Mouse (Mus musculus): ENCODE results near the gene Aqp12. TPM values are rescaled to one million over a fixed set of nuclear protein-coding genes. Genes with fewer than 3 reads are reported as not detected.
"Not testable (repeated sequence)": the region's sequence is repeated elsewhere in the genome, so short reads cannot be mapped to it uniquely, and the experiment has no call there.

The Aqp12 gene
- polyA plus RNA-seq (2011; ENCODE audit: insufficient read length, low read depth, missing spikeins), result not detected in 2 replicates

GRCm38 (mm10) chr1:93006061-93006460, at the start of gene Aqp12:
Aqp12 (plus strand) TSS chr1:93006334.
- Histone ChIP-seq H3K4me1 (ENCODE audit: control insufficient read depth, insufficient read depth, low read length) (no peaks in the 10 kb centered on the region), H3K27ac (ENCODE audit: insufficient read depth, low read length) (no peak within 1 kb of the TSS), H3K4me3 (ENCODE audit: insufficient read depth, low read length) (no peak within 1 kb of the TSS)
- TF ChIP-seq CTCF (IDR thresholded peaks at IDR 0.05; ENCODE audit: borderline replicate concordance, insufficient read depth, low read length) (no peak), POLR2A (IDR thresholded peaks at IDR 0.05; ENCODE audit: low read depth, low read length) (no peak)

- not testable (repeated sequence) for H3K27ac ChIP-seq (ENCODE audit: insufficient read depth, low read length); H3K4me1 ChIP-seq (ENCODE audit: control insufficient read depth, insufficient read depth, low read length)
- peak overlapping the region; percentile 27; the same call in 1 of the 2 replicates for H3K4me3 ChIP-seq (ENCODE audit: insufficient read depth, low read length)
Measured at GRCm38 (mm10) chr1:92956571-92957335, 49.4 kb upstream of the Aqp12 start.

GRCm38 (mm10) chr1:92958999-92959398, 47.1 kb upstream of the Aqp12 start:
- Histone ChIP-seq H3K4me1 (ENCODE audit: control insufficient read depth, insufficient read depth, low read length) (no peaks in the 10 kb centered on the region), H3K4me3 (ENCODE audit: insufficient read depth, low read length) (no peak overlapping the region), H3K27ac (ENCODE audit: insufficient read depth, low read length) (no peak overlapping the region)
- no peak for TF ChIP-seq POLR2A (IDR thresholded peaks at IDR 0.05; ENCODE audit: low read depth, low read length)
- TF ChIP-seq CTCF (IDR thresholded peaks at IDR 0.05; ENCODE audit: borderline replicate concordance, insufficient read depth, low read length), result no peak

GRCm38 (mm10) chr1:92970791-92971190, 35.3 kb upstream of the Aqp12 start:
- H3K4me3 ChIP-seq (ENCODE audit: insufficient read depth, low read length); H3K27ac ChIP-seq (ENCODE audit: insufficient read depth, low read length); H3K4me1 ChIP-seq (ENCODE audit: control insufficient read depth, insufficient read depth, low read length): not testable (repeated sequence)

- H3K27ac ChIP-seq (ENCODE audit: insufficient read depth, low read length), result no peak overlapping the region
- no peak overlapping the region for H3K4me3 ChIP-seq (ENCODE audit: insufficient read depth, low read length)
- no peak for TF ChIP-seq CTCF (IDR thresholded peaks at IDR 0.05; ENCODE audit: borderline replicate concordance, insufficient read depth, low read length)
- TF ChIP-seq POLR2A (IDR thresholded peaks at IDR 0.05; ENCODE audit: low read depth, low read length), result no peak
Measured at GRCm38 (mm10) chr1:92971879-92972795, 34.0 kb upstream of the Aqp12 start.

GRCm38 (mm10) chr1:92972854-92973253, 33.3 kb upstream of the Aqp12 start:
- TF ChIP-seq POLR2A (IDR thresholded peaks at IDR 0.05; ENCODE audit: low read depth, low read length) (no peak), CTCF (IDR thresholded peaks at IDR 0.05; ENCODE audit: borderline replicate concordance, insufficient read depth, low read length) (no peak)
- Histone ChIP-seq H3K4me1 (ENCODE audit: control insufficient read depth, insufficient read depth, low read length) (no peaks in the 10 kb centered on the region), H3K4me3 (ENCODE audit: insufficient read depth, low read length) (no peak overlapping the region), H3K27ac (ENCODE audit: insufficient read depth, low read length) (no peak overlapping the region)

More at GRCm38 (mm10) chr1:92971879-92972795, 34.0 kb upstream of the Aqp12 start:
- H3K4me1 ChIP-seq (ENCODE audit: control insufficient read depth, insufficient read depth, low read length), result no peaks in the 10 kb centered on the region

- TF ChIP-seq CTCF (IDR thresholded peaks at IDR 0.05; ENCODE audit: borderline replicate concordance, insufficient read depth, low read length) (no peak), POLR2A (IDR thresholded peaks at IDR 0.05; ENCODE audit: low read depth, low read length) (no peak)
- H3K4me3 ChIP-seq (ENCODE audit: insufficient read depth, low read length), result no peak overlapping the region
- H3K4me1 ChIP-seq (ENCODE audit: control insufficient read depth, insufficient read depth, low read length), result no peaks in the 10 kb centered on the region
- no peak overlapping the region for H3K27ac ChIP-seq (ENCODE audit: insufficient read depth, low read length)
Measured at GRCm38 (mm10) chr1:92976141-92976566, 30.0 kb upstream of the Aqp12 start.

- Histone ChIP-seq H3K4me1 (ENCODE audit: control insufficient read depth, insufficient read depth, low read length) (no peaks in the 10 kb centered on the region), H3K27ac (ENCODE audit: insufficient read depth, low read length) (no peak overlapping the region), H3K4me3 (ENCODE audit: insufficient read depth, low read length) (no peak overlapping the region)
- TF ChIP-seq CTCF (IDR thresholded peaks at IDR 0.05; ENCODE audit: borderline replicate concordance, insufficient read depth, low read length), result no peak
- TF ChIP-seq POLR2A (IDR thresholded peaks at IDR 0.05; ENCODE audit: low read depth, low read length), result no peak
Measured at GRCm38 (mm10) chr1:92978645-92979044, 27.5 kb upstream of the Aqp12 start.

GRCm38 (mm10) chr1:92979073-92979602, 27.0 kb upstream of the Aqp12 start:
- Histone ChIP-seq H3K4me1 (ENCODE audit: control insufficient read depth, insufficient read depth, low read length) (no peaks in the 10 kb centered on the region), H3K4me3 (ENCODE audit: insufficient read depth, low read length) (no peak overlapping the region), H3K27ac (ENCODE audit: insufficient read depth, low read length) (no peak overlapping the region)
- no peak for TF ChIP-seq POLR2A (IDR thresholded peaks at IDR 0.05; ENCODE audit: low read depth, low read length)
- TF ChIP-seq CTCF (IDR thresholded peaks at IDR 0.05; ENCODE audit: borderline replicate concordance, insufficient read depth, low read length), result no peak

All from embryonic fibroblast, embryonic 13.5 days (primary cell).